Mouse (Mus musculus): ENCODE data around the gene Eif4e.
A peak's percentile ranks its signal among the peaks of the same experiment; 100 is the strongest.

The Eif4e gene

DNA sequence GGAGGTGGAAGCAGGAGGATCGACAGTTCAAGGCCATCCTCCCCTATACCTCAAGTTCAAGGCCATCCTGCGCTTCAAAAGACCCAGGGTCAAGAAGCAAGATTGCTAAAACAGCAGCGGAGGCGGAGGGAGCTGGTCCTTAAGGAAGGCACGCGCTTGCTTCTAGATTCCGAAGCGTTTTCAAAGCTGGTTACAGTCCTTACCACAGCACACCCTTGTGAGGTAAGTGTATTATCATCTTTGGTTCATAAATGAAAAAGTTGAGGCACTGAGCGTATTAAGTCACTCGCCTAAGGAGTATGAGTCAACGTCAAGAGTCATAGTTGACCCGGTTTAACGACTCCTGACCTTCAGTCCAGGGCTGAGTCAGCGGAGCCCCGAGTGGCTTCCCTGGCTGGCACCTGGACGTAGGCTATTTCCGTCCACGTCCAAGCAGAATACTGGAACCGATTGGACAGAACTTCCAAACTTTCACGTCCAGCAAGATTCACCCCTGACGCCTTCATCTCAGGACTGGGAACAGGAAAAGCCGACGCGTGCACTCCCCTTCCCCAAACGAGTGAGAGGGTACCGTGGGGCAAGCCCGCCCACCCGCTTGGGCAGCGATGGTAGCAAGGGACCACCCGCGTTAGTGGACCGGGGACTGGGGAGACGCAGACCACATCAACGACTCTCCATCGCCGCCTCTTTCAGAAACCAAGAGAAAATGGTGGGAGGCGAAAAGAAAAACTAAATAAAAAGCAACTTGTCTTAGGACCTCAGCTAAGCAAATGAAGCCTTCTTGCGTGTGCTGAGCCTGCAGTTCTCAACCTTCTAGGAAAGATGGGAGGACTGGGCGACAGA lies at the start of gene Eif4e:
TSS of gene Eif4e (plus strand) at position 107 of the 843 bp plus-strand sequence.
- DNase-seq (ENCODE audit: low spot score), result no peak

DNA sequence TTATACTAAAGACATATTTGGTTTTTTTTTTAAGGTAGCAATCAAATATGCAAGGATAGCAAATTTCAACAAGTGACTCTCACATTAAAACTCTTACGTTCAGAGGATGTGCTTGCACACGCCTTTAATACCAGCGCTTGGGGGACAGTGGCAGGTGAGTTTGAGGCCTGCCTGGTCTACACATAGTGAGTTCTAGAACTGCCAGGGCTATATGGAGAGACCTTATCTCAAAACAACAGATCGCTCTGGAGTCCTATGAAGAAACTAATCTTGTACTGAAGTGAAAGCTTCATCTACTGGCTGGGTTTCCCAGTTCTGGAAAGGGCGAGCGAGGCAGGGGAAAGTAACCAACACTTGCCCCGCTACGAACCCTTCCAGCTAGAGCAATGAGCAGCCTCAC lies 46.5 kb upstream of the Eif4e start:
- no peak for DNase-seq (ENCODE audit: low spot score)

DNA sequence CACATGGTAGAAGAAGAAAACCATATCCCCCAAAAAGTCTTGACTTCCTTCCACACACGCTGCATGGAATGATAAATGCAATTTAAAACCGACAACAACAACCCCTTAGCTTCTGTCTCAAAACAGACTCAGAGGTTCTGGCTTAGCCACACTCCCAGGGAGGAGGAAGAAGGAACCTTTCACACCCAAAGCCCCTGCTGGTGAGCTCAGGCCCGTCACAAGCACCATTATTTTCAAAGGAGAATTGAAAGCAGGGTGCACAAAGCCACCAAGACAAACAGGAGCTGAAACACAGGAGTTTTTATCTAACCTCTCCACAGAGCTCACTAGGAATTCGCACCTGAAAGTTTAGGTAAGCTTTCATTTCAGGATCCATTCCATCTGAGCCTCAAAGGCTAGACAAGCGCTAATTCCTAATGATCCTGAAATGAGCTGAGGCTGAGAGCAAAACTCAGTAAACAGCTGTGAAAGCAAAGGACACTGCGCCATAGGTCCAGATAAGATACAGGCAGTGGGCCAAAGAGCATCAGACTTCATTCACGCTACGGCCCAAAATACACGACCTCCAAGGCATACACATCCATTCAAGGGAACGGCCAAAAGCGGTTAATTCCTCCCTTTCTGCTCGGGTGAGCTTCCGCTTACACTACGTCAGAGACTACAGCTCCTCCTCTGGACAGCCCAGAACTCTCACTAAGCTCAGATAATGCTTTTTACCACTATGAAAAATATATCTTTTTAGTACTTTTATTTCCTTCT lies 44.3 kb upstream of the Eif4e start:
- no peak for DNase-seq (ENCODE audit: low spot score)

DNA sequence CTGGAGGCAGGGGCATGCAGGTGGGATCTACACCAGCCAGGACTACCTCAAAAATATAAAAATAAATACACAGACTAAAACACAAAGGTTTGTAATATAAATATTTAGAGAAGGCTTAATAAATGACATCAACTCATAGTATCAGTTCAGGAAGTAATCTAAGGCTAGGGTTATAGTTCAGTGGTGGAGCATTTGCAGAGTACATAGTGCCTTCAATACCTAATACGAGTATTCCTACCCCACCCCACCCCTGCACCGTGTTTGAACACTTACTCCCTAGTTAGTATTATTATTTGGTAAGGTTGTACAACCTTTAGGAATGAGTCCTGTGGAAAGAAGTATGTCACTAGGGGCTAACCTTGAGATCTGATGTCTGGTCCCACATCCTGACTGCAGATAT lies 42.7 kb upstream of the Eif4e start:
- DNase-seq (ENCODE audit: low spot score), result no peak

DNA sequence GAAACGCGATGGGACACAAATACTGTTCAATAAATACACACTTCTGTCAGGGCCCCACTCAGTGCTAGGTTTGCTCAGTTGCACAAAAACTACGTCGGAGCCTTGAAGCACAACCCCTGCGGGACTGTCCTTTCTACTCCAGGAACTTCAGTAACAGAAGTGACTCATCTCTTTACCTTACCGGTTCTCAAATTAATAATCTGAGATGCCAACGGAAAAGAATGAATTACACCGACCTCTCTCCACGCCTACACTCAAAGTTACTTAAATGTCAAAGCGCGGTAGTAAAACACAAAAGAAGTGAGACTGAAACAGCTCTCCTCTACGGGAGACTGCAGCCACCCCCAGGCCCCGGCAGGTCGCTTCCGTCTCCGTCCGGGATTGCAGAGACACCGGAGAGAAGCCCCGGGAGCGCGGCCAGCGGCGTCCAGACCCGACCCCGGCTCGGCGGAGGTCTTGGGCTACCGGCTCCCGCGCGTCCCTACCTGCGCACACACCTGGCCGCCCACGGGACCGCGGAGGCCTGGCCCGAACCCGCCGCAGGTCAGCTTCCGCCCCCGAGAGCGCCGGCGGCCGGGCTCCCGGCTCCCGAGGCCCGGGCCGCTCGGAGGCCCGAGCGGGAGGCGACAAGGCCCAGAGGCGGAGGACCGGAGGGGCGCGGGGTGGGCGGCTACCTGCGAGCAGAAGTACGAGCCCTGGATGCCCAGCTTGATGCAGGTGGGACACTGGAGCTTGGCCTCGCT lies 37.2 kb upstream of the Eif4e start:
- peak; percentile 25 for DNase-seq (ENCODE audit: low spot score)

DNA sequence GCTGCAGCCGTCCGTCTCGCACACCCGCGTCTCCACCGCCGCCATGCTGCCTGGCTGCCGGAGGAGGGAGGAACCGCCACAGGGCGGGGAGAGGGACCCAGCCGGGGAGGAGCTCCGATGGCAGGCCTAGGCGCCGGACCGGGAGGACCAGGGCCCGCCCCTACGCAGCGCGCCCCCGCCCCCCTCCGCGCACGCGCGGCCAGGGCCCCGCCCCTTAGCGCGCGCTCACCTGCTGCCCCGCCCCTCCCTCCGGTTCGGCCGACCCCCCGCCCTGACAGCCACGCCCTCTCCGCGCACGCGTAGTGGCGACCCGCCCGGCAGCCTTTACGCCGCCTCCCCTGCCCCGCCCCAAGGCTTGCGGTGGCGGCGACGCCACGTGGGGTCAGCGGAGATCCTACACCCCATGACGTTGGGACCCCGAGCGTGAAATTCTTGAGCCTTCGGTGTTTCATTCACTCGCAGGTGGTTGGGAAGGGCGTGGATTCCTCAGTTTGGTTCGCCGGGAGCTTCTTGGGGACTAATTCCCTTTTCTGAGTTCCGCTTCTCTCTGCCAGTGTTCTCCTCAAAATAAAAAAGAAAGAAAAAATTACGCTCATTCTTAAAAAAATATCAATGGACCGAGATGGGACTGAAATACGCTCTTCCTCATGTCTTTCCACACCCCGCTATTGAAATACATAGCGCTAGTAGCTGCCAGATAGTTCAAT lies 36.5 kb upstream of the Eif4e start, which contains the start of gene Metap1:
TSS of gene Metap1 (minus strand) at position 189 of the 707 bp plus-strand sequence.
- DNase-seq (ENCODE audit: low spot score), result peak; percentile 96

DNA sequence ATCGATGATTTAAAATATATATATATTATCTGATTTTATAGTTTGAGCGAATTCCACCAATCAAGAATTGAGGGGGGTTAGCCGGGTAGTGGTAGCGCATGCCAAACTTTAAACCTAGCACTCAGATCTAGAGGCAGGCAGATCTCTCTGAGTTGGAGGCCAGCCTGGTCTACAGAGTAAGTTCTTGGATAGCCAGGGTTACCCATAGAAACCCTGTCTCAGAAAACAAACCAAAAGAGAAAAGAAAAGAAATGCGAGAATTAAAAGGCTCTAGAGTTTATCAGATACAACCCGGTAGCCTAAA lies 36.0 kb upstream of the Eif4e start:
- DNase-seq (ENCODE audit: low spot score), result no peak

DNA sequence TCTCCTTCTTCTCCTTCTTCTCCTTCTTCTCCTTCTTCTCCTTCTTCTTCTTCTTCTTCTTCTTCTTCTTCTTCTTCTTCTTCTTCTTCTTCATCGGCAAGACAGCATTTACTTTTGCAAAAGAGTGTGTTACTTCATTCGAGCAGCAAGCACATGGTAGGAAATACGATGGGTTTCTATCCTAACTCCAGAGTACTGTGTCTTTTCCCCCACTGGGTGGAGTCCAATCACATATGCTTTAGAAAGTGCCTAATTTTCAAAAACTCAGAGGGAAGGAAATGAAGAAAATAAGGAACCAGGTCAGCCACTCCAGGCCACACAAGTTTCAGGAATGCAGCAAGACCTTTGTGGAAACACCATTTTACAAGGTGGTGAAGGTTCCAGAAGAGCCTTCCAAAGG lies 32.3 kb upstream of the Eif4e start:
- no peak for DNase-seq (ENCODE audit: low spot score)

DNA sequence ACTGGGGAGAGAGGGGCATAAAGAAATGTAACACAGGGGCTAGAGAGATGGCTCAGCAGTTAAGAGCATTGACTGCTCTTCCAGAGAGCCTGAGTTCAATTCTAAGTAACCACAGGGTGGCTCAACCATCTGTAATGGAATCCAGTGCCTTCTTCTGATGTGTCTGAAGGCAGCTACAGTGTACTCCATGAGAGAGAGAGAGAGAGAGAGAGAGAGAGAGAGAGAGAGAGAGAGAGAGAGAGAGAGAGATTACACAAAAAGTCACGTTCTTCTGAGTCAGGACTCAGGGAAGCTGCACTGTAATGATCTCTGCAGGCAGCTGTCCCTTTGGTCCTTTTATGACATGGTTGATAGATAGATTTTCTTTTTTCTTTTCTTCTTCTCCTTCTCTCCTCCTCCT lies 31.4 kb upstream of the Eif4e start:
- no peak for DNase-seq (ENCODE audit: low spot score)

DNA sequence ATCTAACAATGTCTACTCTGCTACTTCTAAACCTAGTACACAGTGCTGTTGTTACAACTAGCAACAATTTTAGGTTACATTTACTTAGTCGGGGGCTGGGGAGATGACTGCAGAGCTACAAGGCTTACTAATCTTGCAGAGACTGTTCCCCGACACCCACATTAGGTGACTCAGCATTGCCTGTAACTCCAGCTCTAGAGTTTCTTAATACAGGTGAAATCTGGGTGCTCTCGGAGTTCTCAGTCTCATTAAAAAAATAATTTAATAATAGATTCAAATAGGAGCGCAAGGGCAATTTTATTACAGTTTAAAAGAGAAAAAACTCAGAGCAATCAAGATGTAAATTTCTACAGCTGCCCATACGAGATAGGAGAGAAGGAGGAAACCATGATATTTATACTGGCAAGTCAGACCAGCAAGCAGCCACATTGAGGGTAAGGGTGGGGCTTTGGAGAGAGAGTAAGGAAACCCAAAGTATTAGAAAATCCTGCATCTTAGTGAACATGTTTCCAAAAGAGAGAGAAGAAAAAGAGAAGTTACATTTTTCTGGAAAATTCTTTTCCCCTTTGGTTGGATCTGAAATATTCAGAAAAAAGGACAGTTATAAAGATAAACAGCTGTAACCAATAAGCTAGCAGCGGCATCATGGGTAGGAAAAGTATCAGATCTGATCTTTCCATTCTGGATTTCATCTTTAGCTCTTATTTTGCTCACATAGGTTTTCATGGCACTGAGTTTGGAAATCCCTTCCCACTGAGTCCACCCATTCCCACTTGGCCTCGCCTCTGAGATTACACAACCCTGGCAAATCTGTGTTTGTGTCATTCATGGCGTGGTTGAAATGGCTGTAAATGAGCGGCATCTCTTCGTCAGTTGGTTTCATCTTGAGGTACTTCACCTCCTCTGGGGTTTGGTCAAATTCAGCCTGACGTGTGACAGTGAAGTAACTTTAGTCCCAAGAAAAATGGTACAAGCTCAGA lies 30.5 kb upstream of the Eif4e start:
- no peak for DNase-seq (ENCODE audit: low spot score)

DNA sequence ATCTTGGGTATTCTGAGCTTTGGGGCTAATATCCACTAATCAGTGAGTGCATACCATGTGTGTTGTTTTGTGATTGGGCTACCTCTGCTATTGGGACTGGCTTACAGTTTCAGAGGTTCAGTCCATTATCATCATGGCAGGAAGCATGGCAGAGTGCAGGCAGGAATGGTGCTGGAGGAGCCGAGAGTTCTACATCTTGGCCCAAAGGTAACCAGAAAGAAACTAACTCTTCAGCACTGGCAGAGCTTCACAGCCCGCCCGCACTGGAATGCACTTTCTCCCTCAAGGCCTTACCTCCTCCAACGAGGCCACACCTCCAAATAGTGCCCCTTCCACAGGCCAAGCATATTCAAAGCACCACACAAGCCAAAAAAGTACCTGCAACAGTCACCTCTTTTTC lies 27.2 kb upstream of the Eif4e start:
- no peak for DNase-seq (ENCODE audit: low spot score)

DNA sequence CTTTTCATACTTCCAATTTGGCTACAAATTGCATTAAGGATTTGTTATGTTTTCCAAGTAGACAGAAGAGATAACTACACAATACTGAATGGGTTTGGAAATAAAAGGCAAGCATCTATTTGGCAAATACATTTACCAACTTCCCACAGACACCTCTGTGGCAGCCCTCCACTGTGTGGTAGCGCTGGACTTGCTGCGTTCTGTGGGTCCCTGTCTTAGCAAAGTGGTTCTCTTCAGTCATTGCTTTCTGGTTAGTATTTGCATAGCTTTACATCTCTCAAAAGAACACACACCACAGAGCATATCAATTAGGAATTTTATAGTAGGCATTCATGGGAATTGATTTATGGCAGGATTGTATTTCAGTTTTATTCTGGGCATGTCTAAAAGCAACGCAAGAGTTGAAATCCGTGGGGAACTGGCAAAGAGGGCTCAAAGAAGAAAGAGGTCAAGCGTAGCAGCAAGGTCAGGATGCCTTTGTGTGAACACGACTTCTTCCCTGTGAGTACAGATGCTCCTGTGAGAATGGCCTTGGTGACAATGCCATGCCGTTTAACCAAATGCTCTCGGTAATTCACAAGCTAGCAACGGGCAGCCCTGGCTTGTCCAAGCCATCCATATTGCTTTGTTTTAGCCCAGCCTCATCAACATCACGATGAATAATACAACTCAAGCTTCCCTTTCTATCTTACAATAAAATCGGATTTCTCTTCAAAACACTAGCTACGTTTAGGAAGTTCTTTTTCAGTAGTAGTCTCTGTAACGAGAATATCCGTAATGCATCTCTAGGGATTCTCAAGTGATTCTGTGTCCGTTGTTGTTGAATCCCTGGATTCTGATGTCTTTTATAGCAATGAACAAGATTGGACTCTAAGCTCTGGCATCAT lies 25.9 kb upstream of the Eif4e start:
- DNase-seq (ENCODE audit: low spot score), result peak; percentile 67

DNA sequence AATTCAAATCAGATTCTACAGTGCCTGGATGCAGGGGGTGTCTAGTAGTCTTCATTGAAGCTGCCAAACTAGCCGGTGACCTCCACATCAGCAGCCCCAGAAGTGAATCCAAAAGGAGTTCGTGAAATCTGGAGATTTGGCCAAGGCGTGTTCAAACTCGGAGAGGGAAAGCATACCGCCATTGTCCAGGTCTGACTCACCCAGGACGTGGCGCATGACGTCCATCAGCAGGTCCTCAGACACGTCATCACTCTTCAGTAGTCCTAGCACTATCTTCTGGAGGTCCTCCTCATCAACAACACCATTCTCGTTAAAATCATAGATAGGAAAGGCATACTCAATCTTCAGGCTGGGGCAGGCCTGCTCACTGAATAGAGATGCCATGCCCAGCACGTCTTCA lies 22.2 kb upstream of the Eif4e start:
- no peak for DNase-seq (ENCODE audit: low spot score)

DNA sequence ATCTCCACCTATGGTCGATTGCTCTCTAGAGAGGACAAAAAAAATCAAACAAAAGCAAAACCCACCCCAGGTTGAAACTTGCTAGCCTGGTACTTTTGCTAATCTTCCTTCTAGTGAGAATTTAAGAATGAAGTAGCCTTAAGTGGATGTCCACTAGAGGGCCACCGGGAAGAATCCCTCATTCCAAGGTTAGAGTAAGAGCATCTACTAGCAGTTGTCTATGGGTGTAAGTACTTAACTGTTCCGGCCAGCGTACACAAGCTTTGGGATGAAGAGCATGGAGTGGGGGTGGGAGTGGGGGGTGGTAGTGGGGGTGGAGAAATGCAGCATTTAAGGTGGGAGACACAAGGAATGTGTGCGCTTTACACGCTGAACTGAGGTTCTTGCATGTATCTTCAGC lies 19.2 kb upstream of the Eif4e start:
- peak; percentile 72 for DNase-seq (ENCODE audit: low spot score)

DNA sequence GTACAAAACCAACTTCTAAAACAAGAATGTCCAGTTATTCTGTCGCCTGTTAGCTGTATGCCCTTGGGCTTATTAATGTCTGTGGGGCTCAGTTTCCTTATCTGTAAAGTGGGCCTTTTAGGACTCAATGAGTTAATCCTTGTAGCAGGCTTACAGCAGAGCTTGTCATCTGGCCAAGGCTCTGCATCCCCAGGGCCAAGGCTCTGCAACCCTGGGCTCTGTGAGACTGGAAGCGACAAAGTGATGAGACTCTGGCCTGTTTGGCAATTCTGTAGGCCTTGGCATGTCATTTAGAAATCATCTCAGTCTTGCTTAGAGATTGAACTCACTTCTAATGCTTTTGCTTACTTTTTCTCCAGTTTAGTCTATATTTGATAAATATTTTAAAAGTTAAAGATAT lies 16.4 kb upstream of the Eif4e start:
- DNase-seq (ENCODE audit: low spot score), result no peak

DNA sequence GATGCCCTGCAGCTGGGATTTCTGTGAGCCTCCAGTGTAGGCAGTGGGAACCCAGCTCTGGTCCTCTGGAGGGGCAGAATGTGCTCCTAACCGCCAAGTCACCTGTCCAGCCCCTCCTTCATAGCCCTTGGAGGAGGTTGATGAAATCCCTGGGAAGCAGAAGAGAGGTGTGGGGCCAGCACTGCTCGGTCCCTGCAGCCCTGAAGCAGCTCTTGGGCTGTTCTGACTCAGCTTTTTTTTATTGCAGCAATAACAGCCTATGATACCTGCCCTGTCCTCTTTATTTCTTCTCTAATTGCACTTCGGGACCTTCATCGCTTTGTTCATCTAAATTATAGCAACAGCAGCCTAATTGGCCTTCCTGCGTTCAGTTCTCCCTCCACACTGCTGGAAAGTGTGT lies 15.5 kb upstream of the Eif4e start:
- no peak for DNase-seq (ENCODE audit: low spot score)

DNA sequence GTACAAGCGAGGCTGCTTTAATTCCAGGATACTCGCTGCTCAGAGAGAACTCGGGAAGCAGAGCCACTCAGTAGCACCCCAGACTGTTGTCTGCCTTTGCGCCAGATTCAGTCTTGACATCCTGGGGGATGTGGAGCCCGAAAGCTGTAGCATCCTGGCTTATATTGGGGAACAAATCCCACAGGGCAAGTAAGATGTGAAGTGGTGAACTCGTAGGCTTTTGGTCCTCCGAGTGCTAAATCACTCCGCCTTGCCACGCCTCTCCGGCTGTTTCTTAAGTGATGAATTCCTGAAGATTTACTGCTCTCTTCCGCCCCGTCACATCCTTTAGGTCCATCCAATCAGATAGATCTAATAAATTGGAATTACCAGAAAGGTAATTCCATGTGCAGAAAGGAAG lies 12.7 kb upstream of the Eif4e start:
- peak; percentile 60 for DNase-seq (ENCODE audit: low spot score)

DNA sequence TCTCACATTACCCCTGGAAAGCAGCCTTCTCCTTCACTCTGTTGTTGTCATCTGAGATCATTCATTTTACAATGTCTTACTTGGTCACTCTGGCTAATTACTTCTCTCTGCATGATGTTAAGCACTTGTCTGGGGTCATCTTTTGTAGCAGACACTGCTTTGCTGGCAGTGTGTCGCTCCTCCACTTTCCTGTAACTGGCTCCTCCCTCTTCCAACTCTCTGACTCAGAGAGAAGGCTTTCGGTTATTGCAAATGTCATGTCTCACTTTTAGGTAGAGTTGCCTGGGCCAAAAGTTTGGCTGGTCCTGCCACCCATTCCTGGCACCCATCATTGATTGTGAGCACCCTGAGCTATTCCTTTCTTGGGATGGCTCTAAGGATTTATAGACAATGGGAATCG lies 11.2 kb upstream of the Eif4e start:
- DNase-seq (ENCODE audit: low spot score), result no peak

DNA sequence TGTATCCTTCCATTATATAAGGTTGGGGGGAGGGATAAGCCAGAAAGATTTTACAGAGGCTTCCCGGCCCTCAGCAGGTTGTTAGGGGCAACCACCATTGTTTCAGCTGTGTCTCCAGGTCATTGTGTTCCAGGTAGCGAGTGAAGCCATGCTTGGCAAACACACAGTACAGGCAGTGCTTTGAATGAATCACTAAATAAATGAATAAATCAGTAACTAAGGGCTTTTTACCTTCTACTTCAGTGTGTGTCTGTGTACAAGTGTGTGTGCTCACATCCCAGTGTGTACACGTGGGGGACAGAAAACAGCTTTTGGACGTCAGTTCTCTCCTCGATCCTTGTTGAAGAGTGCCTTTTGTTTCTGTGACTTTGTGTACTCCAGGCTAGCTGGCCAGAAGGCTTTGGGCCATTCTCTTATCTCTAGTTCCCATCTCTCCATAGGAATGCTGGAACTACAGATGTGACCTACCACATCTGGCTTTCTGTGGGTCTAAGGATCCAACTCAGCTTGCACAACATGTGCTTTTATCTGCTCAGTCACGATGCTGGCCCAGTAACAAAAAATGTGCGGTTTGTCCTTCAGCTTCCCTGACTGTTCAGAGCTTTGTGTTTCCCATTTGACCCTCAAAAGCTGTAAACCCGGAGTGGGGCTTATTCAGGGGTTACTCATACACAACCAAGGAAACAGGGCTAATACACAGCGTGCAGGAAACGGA lies 10.2 kb upstream of the Eif4e start:
- no peak for DNase-seq (ENCODE audit: low spot score)
